Mouse (Mus musculus): Measurements from ENCODE around the gene Hsd17b11.
"Not testable (repeated sequence)": the region's sequence is repeated elsewhere in the genome, so short reads cannot be mapped to it uniquely, and the experiment has no call there.

Hsd17b11 gene

DNA sequence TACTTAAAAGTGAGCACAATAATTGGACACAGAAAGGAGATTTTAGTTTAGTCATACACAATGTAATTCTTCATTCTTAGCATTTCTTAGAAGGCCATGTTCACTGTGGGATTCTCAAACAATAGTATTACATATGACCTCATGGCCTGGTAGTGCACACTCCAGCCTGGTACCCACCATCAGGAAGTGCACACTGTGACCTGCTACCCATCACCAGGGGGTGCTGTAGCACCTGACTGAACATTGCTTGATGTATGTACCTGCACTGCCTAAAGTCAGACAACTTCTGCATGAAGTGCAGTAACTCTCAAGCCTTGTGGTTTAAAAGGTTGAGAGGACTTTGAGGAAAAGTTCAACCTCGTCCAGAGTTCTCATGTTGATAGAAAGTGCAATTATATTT, 28.1 kb downstream of the Hsd17b11 start:
- intact Hi-C loops (cut with DNase I), result no loop called here

DNA sequence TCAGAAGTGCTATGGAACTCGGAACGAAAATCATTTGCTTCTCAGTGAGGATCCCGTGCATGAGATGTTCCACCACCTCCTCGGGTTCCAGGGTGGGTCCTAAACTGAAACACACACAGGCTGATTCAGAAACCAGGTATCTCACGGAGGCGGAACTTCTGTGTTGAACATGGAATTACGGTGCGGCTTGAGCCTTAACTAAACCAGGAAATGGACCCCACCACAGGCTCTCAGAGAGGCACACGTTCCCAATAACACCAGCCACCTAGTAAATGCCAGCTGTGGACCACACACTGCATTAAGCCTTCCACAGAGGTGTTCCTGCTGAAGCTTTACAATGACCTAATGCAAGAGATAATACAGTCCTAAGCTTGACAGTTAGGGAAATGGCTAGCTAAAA, 28.9 kb downstream of the Hsd17b11 start:
- intact Hi-C loops (cut with DNase I), result no loop called here

DNA sequence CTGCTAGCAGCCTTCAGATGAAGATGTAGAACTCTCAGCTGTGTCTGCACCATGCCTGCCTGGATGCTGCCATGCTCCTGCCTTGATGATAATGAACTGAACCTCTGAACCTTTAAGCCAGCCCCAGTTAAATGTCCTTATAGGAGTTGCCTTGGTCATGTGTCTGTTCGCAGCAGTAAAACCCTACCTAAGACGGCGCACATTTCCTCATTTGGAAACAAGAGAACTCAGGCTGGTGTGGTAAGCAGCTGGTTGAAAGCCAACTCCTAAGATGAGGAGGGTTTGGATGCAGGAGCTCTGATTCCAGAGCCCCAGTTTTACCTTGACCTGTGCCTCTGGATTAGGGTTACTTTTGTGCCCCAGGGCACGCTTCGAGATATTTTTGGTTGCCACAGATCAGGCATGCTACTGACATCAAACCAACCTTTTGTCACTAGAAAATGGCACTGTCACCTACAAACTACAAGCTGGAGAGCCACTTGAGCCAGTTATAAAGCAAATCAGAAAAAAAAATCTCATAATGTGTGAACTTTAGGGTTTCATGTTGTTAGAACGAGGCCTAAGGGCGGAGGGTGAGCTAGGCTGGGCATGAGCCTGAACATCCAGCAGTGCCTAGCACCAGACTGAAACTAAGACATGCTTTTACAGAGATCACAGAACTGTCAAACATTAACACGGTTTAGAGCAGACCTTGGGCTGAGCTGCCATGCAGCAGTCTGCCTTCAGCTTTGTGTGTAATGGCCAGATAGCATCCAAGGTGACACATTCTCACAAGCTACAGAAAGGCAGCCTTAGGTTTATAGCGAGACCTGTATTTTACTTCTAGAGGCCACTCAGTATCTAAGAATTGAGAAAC, 40.8 kb downstream of the Hsd17b11 start:
- intact Hi-C loops (cut with DNase I), result no loop called here

DNA sequence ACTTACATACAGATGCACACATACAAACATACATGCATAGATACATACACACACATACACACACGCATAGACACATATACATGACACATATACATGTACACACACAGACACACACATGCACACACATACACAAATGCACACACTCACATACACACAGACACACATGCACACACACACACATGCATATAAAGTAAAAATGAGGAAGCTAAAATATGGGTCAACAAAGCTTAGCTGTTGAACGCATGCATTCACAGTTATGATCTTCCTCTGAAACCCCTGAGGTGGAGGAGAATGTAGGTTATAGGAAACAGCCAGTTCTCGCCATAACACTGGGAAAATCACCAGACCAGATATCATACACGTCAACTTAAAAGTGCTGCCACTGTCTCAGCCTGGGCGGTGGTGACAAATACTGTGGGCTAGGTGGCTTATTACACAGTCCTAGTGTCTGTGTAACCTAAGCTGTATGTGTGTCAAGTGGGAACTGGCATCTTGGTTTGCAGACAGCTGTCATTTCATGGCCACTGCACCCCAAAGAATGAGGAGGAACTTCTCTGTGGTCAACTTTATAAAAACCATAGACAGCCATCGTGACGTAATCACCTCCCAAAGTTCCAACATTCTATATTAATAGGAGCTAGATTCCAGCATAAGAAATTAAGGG, 43.7 kb downstream of the Hsd17b11 start:
- intact Hi-C loops (cut with DNase I), result no loop called here

DNA sequence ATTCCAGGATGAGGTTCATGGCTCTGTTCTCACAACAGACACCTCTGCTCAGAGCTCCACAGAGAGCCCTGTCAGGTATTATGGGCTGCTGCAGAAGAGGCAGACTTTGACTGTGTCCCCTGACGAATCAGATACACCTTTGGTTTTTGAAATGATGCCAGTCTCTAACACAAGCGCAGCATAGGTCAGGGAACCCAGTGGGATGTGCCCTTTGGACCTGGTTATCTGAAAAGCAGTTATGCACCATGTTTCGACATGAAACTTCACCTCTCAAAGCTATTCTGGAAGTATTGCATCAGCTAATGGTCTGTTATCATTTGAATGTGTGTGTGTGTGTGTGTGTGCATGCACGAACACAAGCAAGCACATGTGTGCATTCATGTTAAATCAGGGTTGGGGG, 44.4 kb downstream of the Hsd17b11 start, which contains the start of gene Hsd17b13:
Gene Hsd17b13 (minus strand): TSS at position 114 of the 400 bp plus-strand sequence.
- intact Hi-C loops (cut with DNase I), result no loop called here

DNA sequence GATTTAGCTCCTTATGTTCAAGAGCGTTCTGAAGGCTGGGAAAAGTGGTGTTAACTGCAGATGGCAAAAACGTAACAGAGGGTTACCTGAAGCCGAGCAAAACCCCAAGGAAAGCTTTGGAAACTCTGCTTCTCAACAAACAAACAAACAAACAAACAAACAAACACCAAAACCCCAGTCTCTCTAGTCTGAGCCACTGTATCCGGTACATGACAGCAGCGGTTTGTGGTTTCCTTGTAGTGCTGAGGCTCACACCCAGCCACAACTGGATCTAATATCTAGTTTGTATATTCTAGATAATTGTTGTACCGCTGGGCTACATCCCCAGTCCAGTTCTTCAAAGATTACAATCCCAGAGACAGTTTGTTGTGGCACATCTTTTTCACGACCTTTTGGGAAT, 46.0 kb downstream of the Hsd17b11 start:
- intact Hi-C loops (cut with DNase I), result no loop called here

DNA sequence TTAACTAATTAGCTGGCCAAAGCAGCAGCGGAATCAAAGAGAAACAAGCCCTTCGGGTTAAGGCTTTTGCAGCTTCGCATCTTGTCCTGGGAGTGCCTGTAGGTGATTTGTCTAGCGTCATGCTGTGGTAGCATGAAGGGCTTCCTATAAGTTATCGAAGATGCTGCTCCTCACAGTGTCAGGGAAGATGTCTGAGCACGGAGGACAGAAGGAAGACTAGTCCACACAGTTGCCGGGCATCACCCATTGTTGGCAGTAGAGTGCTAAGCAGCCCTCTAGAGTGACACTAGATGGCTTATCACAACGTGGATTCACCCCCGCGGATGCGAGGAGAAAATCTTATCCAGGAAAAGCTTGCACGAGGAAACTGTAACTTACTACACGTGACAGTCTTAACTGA, 48.9 kb downstream of the Hsd17b11 start:
- intact Hi-C loops (cut with DNase I), result no loop called here

DNA sequence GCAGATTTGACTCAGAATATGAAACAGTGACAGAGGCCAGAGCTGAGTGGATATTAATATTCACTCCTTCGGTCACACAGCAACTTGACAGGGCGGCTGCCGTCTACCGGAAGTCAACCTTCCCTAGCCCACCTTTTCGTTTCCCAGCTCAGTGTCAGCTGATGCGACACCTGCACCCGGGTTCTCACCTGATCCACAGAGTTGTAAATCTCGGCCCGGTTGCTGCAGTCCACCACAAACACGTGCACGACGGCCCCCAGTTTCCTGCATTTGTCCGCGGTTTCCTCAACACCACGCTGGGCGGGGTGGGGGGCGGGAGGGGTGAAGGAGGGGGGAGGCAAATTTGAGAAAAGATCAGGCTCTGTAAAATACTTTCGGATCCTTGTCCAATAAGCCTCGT, 49.3 kb downstream of the Hsd17b11 start:
- intact Hi-C loops (cut with DNase I), result no loop called here

DNA sequence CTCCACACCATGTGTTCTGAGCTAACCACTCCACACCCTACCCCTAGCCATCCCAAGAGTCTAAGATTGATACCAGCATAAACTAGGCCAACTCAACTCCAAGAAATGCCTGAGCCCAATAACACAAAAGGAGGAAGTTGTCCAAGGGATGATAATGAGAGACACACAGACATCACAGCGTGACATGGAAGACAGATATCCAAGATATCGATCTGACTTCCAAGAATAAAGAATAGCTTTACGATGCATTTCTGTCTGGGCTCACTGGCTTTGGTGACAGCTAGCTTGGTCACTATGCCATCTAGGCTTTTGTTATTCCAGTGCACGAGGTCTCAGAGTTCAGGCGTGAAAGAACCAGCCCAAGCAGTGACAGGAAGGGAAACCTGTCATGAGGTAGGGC, 50.7 kb downstream of the Hsd17b11 start:
- intact Hi-C loops (cut with DNase I), result no loop called here

DNA sequence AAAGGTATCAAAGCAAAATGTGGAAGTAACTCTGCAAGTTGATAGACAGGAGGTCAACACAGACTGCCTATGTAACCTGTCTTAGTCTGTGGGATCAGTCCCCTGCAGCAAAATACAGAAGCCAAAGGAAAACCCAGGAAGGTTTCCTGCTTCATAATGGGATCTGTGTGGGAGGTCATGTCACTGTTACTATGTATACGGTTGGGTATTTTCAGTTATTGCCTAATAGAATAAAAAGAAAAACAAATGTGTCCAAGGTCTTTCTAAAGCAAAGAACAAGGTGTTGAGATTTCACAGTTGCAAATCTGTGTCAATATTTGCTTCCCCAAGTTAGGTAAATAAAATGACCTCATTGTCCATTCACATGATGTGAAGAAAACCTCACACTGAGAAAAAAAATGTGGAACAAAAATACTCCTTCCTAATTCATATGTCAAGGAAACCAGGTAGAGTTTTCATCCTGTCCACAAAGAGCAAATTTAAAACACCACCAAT, 58.7 kb downstream of the Hsd17b11 start:
- intact Hi-C loops (cut with DNase I), result no loop called here

DNA sequence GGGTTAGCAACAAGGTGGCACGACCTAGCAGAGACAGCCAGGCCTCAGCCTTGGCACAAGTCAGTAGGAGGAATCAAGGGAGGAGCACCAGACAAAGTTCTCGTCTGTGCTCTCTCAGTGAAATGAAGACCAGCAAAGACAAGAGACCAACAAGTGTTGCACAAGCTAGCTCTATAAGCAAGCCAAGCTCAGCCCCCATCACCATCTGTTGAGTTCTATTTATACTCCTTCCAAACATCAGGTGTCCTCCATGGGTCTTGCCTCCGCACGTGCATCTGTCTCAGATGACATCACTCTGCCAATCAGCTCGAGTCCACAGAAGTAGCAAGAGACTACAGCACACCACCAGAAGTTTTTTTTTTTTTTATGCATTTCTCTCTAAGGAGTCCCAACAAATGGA, 67.1 kb downstream of the Hsd17b11 start:
- intact Hi-C loops (cut with DNase I), result no loop called here

DNA sequence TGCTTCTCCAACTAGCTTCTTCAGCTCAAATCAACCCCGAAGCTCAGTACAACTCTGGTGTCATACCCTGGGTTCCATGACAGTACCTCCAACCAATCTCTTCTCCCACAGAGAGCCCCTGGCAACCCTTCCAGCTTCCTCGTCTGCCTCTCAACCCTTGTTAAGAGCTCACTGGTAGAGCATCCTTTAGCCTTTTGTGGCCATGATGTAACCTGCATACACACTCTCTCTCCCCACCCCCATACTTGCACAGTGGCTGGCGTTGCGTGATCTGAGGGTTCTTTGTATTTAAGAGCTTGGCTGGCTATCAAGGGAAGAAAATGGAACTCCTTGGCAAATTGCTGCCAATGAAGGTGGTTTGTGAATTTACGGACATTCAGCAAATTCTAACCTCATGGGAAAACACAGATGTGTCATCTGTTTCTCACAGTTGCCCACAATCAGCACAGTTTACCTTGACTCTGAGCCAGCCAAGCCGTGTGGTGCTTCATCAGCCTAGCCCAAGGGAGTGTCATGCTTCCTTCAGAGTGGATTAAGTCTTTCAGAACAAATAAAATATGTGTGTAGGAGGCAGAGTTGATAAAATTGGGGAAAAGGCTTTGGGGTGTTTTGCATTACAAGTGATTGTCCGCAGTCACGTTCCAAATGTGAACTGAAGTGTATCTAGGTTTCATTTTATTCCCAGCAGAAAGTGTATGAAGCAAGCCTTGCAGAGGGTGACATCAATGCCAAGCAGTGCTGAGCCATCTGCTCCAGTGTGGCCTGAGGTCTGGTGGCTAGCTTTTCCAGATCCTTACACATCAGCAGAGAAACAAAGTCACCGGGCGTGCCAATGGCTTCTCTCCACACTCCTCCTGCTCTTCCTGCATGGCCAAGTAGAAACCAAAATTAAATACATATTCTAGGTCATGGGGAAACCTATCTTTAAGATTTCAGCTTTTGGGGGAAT, 68.3 kb downstream of the Hsd17b11 start:
- intact Hi-C loops (cut with DNase I), result no loop called here

DNA sequence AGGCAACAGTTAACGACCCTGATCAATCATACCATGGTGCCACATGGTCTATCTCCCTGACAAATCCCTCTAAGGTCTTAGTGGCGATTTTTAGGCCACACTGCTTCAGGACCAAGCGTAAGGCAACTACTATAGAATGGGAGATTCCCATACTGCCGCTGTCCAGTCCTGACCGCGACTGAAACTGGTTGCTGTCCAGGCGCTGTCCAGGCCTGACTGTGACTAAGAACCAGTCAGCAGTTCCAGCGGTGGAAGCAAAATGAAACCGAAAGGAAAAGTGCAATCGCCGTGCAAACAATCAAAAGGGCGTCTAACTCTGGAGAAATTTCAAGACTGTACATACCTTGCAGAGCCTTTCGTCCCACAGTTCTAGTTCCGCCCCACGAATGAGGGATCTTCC, 71.6 kb downstream of the Hsd17b11 start:
- intact Hi-C loops (cut with DNase I), result not testable (repeated sequence)

DNA sequence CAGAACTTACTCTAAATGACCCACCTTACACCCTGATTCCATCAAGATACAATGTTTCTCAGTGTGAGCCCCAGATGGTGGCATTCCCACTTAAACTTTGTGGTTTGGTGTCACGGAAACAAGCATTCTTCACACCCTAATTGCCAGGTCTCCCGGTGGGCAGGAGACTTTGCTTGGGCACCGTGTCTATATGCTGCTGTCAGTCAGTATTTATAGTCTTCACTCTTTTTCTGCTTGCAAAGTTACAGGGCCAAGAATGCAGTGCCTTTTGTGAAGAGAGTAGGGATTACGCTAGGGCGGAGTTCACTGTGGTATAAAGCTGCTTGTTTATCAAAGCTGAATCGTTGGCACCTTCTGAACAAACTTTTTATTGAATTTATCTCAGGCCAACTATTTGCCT, 78.5 kb downstream of the Hsd17b11 start:
- intact Hi-C loops (cut with DNase I), result no loop called here

DNA sequence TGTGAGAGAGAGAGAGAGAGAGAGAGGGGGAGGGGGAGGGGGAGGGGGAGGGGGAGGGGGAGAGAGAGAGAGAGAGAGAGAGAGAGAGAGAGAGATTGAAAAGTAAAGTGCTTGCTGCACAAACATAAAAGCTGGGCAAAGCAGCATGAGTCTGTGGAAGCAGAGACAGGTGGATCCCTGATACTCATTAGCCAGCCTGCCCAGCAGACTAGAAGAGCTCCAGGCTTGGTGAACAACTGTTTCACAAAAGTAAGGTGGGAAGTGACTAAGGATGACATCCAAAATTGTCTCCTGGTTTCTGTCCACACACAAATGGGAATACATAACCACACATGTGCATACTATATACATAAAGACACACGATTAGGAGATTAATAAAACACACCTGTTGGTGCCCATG, 81.9 kb downstream of the Hsd17b11 start:
- intact Hi-C loops (cut with DNase I), result no loop called here

Small RNA genes lying within 50 kb of the gene (microRNA-seq; reads per million reads assigned to microRNA genes)
- 0.46 to 0.74 reads per million in 2 experiments for gene Mir5619

Measured in adrenal gland (tissue).